7 mouse cellular contexts compared by ENCODE assay signal in genomic region chr12:75557813-75558212, GRCm38 (mm10). TPM values are rescaled to one million over a fixed set of nuclear protein-coding genes. Genes with fewer than 3 reads are reported as not detected.
DNase-seq lines count a peak whose midpoint lies in the region; ATAC-seq and TF ChIP-seq lines count a peak whose summit lies in the region.

No protein-coding gene starts in this region.

- 48% methylated on average over 2 of the region's 2 CpGs for WGBS in hindbrain, embryonic 15.5 days

- peaks cover 37% of the 10 kb centered on the region for H3K4me1 ChIP-seq in hindbrain, embryonic 15.5 days (replicated peaks)

- H3K27ac ChIP-seq in hindbrain, embryonic 15.5 days (replicated peaks): peak overlapping the region; percentile 58

- H3K4me3 ChIP-seq in hindbrain, embryonic 15.5 days: no peak overlapping the region

- H3K9me3 ChIP-seq in hindbrain, embryonic 15.5 days: no peaks in the 10 kb centered on the region

- ATAC-seq in hindbrain, embryonic 15.5 days (ENCODE audit: low FRiP score, low read depth): peak; percentile 40

- H3K9ac ChIP-seq in hindbrain, embryonic 15.5 days: no peak overlapping the region

- DNase-seq in kidney, adult 9 months: peak; percentile 43
- DNase-seq in kidney, adult 18-20 months: no peak
- DNase-seq in MN1 (ENCODE audit: low spot score): peak; percentile 24
- peak; percentile 78 for DNase-seq in brain, embryonic 14.5 days (ENCODE audit: low read depth)
- DNase-seq in gastrocnemius, adult 18-20 months (ENCODE audit: low spot score): no peak
- DNase-seq in adrenal gland, postnatal 14 days: no peak

- TF ChIP-seq POLR2A in brain, embryonic 14.5 days (IDR thresholded peaks at IDR 0.05; ENCODE audit: borderline replicate concordance, extremely low read depth, insufficient read depth, insufficient read length, poor library complexity, severe bottlenecking): no peak

- no peak for TF ChIP-seq CTCF in brain, embryonic 14.5 days (IDR thresholded peaks at IDR 0.05; ENCODE audit: borderline replicate concordance, extremely low read depth, insufficient read depth, insufficient read length)

- no peaks in the 10 kb centered on the region for H3K27me3 ChIP-seq in hindbrain, embryonic 15.5 days

- no peak overlapping the region for H3K4me2 ChIP-seq in hindbrain, embryonic 15.5 days

- H3K36me3 ChIP-seq in hindbrain, embryonic 15.5 days: no peaks in the 10 kb centered on the region

RNA-seq across cellular contexts. Expression of gene Ppp2r5e, which starts 38.2 kb away (rescaled TPM):
- polyA plus RNA-seq in brain, embryonic 14.5 days (2012; rRNA removed): 36.1 and 48.3 TPM in 2 replicates
- 20.3 and 20.5 TPM in 2 replicates for polyA plus RNA-seq in hindbrain, embryonic 15.5 days (2015; fragmentation: Nextera tagmentation; extraction: Ambion mirVana)
- total RNA-seq in gastrocnemius, adult 18-20 months (2021): 10 to 100 TPM; 30.9 to 34.1 TPM
- 44.4 and 47.5 TPM in 2 replicates for total RNA-seq in adrenal gland, postnatal 14 days (2021)

Comparison
In these comparisons a context has a peak if more than half of its experiments do, and no peak if none do; other contexts are left out.
1. DNase-seq: peak in kidney, adult 9 months (single experiment), MN1 (single experiment) and brain, embryonic 14.5 days (single experiment); none in kidney, adult 18-20 months (single experiment), gastrocnemius, adult 18-20 months (single experiment) and adrenal gland, postnatal 14 days (single experiment).